Mouse (Mus musculus) heart, embryonic 13.5 days (tissue): ENCODE measurements around the gene Dixdc1. TPM values are rescaled to one million over a fixed set of nuclear protein-coding genes. Genes with fewer than 3 reads are reported as not detected.

Experiments used
- ATAC-seq: fragments of 200-750 bp; cut with Nextera tagmentation; 2 replicates; pipeline ENCODE4 v1.8.0; 2017; ENCODE audit warnings: moderate TSS enrichment; ENCODE audit not compliant: insufficient number of reproducible peaks, low FRiP score, low TSS enrichment; ENCODE audit errors: extremely low read depth
- H3K27ac ChIP-seq: fragments of 300-500 bp; sonication (generic); replicated peaks from 2 replicates; pipeline ENCODE4 v1.5.1; 2015; ENCODE audit warnings: moderate library complexity, mild to moderate bottlenecking, inconsistent platforms
- H3K27me3 ChIP-seq: fragments of 300-500 bp; sonication (generic); replicated peaks from 2 replicates; pipeline ENCODE4 v1.6.1; 2015; ENCODE audit warnings: mild to moderate bottlenecking, inconsistent platforms
- H3K36me3 ChIP-seq: fragments of 300-500 bp; sonication (generic); 2 replicates; pipeline ENCODE4 v1.6.1; 2015; ENCODE audit warnings: mild to moderate bottlenecking, inconsistent platforms
- H3K4me1 ChIP-seq: fragments of 300-500 bp; sonication (generic); 2 replicates; pipeline ENCODE4 v1.6.1; 2015; ENCODE audit warnings: inconsistent platforms
- H3K4me2 ChIP-seq: fragments of 300-500 bp; sonication (generic); 2 replicates; pipeline ENCODE4 v1.6.1; 2015; ENCODE audit warnings: inconsistent platforms, mild to moderate bottlenecking, moderate library complexity
- H3K4me3 ChIP-seq: fragments of 300-500 bp; sonication (generic); 2 replicates; pipeline ENCODE4 v1.5.1; 2015; ENCODE audit warnings: moderate library complexity, mild to moderate bottlenecking, inconsistent platforms
- H3K9ac ChIP-seq: fragments of 300-500 bp; sonication (generic); 2 replicates; pipeline ENCODE4 v1.6.1; 2015; ENCODE audit warnings: inconsistent platforms, mild to moderate bottlenecking, moderate library complexity
- H3K9me3 ChIP-seq: fragments of 300-500 bp; sonication (generic); 2 replicates; pipeline ENCODE4 v1.6.1; 2016; ENCODE audit warnings: inconsistent platforms
- WGBS: fragments of 180-500 bp; shearing (Covaris S2); methylation state at CpG from one replicate; pipeline ENCODE4 v1.1.7; 2015; ENCODE audit warnings: mixed read lengths; 5-methylcytosine and 5-hydroxymethylcytosine counted together
- polyA plus RNA-seq: library from polyadenylated mRNA; unstranded; fragments of >200 nt; fragmentation: Nextera tagmentation; extraction: Ambion mirVana; gene quantifications from 2 replicates; pipeline ENCODE4 v1.2.1, GENCODE M21; 2015

The Dixdc1 gene
- polyA plus RNA-seq, 1 experiment from 2014 or later: 8.1 TPM

- H3K4me3 ChIP-seq: no peak overlapping the region
- no peaks in the 10 kb centered on the region for H3K27me3 ChIP-seq
- 0 out of 2 replicates have a peak, but pooled peaks cover 3% of the 10 kb centered on the region for H3K4me1 ChIP-seq
- H3K4me2 ChIP-seq: no peak overlapping the region
- 58% methylated on average over 6 of the region's 6 CpGs for WGBS
- H3K36me3 ChIP-seq: peaks cover 9% of the 10 kb centered on the region
- ATAC-seq: no peak
- no peak overlapping the region for H3K27ac ChIP-seq
- H3K9me3 ChIP-seq: no peaks in the 10 kb centered on the region
- H3K9ac ChIP-seq: no peak overlapping the region
These were observed 22.4 kb upstream of the Dixdc1 start for GRCm38 (mm10) chr9:50761520-50762243.

- Histone ChIP-seq H3K27ac (no peak overlapping the region), H3K9me3 (no peaks in the 10 kb centered on the region), H3K4me1 (peaks cover 39% of the 10 kb centered on the region), H3K4me2 (no peak overlapping the region), H3K27me3 (no peaks in the 10 kb centered on the region), H3K36me3 (peaks cover 28% of the 10 kb centered on the region), H3K9ac (no peak overlapping the region), H3K4me3 (no peak overlapping the region)
- WGBS: 59% methylated on average over 5 of the region's 5 CpGs
- ATAC-seq: no peak
These were observed 17.4 kb upstream of the Dixdc1 start for GRCm38 (mm10) chr9:50756711-50757110.

- Histone ChIP-seq H3K9me3 (no peaks in the 10 kb centered on the region), H3K4me3 (peak overlapping the region; percentile 66), H3K27me3 (no peaks in the 10 kb centered on the region), H3K4me1 (peaks cover 58% of the 10 kb centered on the region), H3K9ac (peak overlapping the region; percentile 94), H3K4me2 (peak overlapping the region; percentile 80), H3K27ac (peak overlapping the region; percentile 100), H3K36me3 (peaks cover 29% of the 10 kb centered on the region)
- 7% methylated on average over 7 of the region's 7 CpGs for WGBS
- no peak for ATAC-seq
These were observed 14.6 kb upstream of the Dixdc1 start for GRCm38 (mm10) chr9:50753947-50754346.

GRCm38 (mm10) chr9:50752784-50753615 is 13.7 kb upstream of the Dixdc1 start:
- Histone ChIP-seq H3K4me2 (peak overlapping the region; percentile 80), H3K9ac (peak overlapping the region; percentile 94), H3K4me3 (peak overlapping the region; percentile 66), H3K27ac (peak overlapping the region; percentile 100), H3K36me3 (peaks cover 31% of the 10 kb centered on the region), H3K4me1 (peaks cover 66% of the 10 kb centered on the region), H3K27me3 (no peaks in the 10 kb centered on the region), H3K9me3 (no peaks in the 10 kb centered on the region)
- ATAC-seq: peak; percentile 81
- WGBS: 30% methylated on average over 17 of the region's 17 CpGs

- H3K36me3 ChIP-seq: peaks cover 30% of the 10 kb centered on the region
- peak within 1 kb of the TSS; percentile 100 for H3K27ac ChIP-seq
- H3K9me3 ChIP-seq: no peaks in the 10 kb centered on the region
- peak; percentile 71 for ATAC-seq
- peak within 1 kb of the TSS; percentile 66 for H3K4me3 ChIP-seq
- peak within 1 kb of the TSS; percentile 94 for H3K9ac ChIP-seq
- peaks cover 72% of the 10 kb centered on the region for H3K4me1 ChIP-seq
- WGBS: 28% methylated on average over 14 of the region's 14 CpGs
- H3K27me3 ChIP-seq: no peaks in the 10 kb centered on the region
- peak within 1 kb of the TSS; percentile 80 for H3K4me2 ChIP-seq
These were observed 12.8 kb upstream of the Dixdc1 start, which contains the start of gene Hspb2 for GRCm38 (mm10) chr9:50752054-50752602. Gene Hspb2, minus strand, starts transcription at chr9:50752354.

GRCm38 (mm10) chr9:50751323-50751722 is 12.0 kb upstream of the Dixdc1 start, which contains the start of gene Cryab:
Gene Cryab, plus strand, starts transcription at chr9:50751325.
- Histone ChIP-seq H3K9me3 (no peaks in the 10 kb centered on the region), H3K36me3 (peaks cover 22% of the 10 kb centered on the region), H3K4me2 (peak within 1 kb of the TSS; percentile 80), H3K4me1 (peaks cover 80% of the 10 kb centered on the region), H3K9ac (peak within 1 kb of the TSS; percentile 91), H3K4me3 (peak within 1 kb of the TSS; percentile 66), H3K27me3 (no peaks in the 10 kb centered on the region), H3K27ac (peak within 1 kb of the TSS; percentile 100)
- WGBS: 33% methylated on average over 22 of the region's 22 CpGs
- no peak for ATAC-seq

- H3K4me2 ChIP-seq: peak overlapping the region; percentile 80
- ATAC-seq: no peak
- H3K9me3 ChIP-seq: no peaks in the 10 kb centered on the region
- peak overlapping the region; percentile 91 for H3K9ac ChIP-seq
- H3K27ac ChIP-seq: peak overlapping the region; percentile 100
- no peaks in the 10 kb centered on the region for H3K27me3 ChIP-seq
- peaks cover 84% of the 10 kb centered on the region for H3K4me1 ChIP-seq
- 40% methylated on average over 6 of the region's 6 CpGs for WGBS
- peak overlapping the region; percentile 66 for H3K4me3 ChIP-seq
- peaks cover 16% of the 10 kb centered on the region for H3K36me3 ChIP-seq
These were observed 11.4 kb upstream of the Dixdc1 start for GRCm38 (mm10) chr9:50750706-50751105.

GRCm38 (mm10) chr9:50746214-50746677 is 6.9 kb upstream of the Dixdc1 start, which contains the start of gene 2310030G06Rik:
Gene 2310030G06Rik, minus strand, starts transcription at chr9:50746536.
- H3K9me3 ChIP-seq: no peaks in the 10 kb centered on the region
- no peaks in the 10 kb centered on the region for H3K27me3 ChIP-seq
- H3K36me3 ChIP-seq: 0 out of 2 replicates have a peak, but pooled peaks cover 3% of the 10 kb centered on the region
- WGBS: 2% methylated on average over 19 of the region's 19 CpGs
- peak within 1 kb of the TSS; percentile 85 for H3K27ac ChIP-seq
- peak within 1 kb of the TSS; percentile 62 for H3K4me3 ChIP-seq
- H3K9ac ChIP-seq: peak within 1 kb of the TSS; percentile 83
- H3K4me1 ChIP-seq: peaks cover 65% of the 10 kb centered on the region
- peak within 1 kb of the TSS; percentile 75 for H3K4me2 ChIP-seq
- ATAC-seq: no peak

GRCm38 (mm10) chr9:50745806-50746205 is 6.5 kb upstream of the Dixdc1 start:
- Histone ChIP-seq H3K4me3 (peak overlapping the region; percentile 62), H3K9ac (peak overlapping the region; percentile 83), H3K4me1 (peaks cover 61% of the 10 kb centered on the region), H3K27ac (peak overlapping the region; percentile 85), H3K36me3 (0 out of 2 replicates have a peak, but pooled peaks cover 3% of the 10 kb centered on the region), H3K27me3 (no peaks in the 10 kb centered on the region), H3K4me2 (peak overlapping the region; percentile 75), H3K9me3 (no peaks in the 10 kb centered on the region)
- ATAC-seq: no peak
- 12% methylated on average over 7 of the region's 7 CpGs for WGBS

- ATAC-seq: no peak
- Histone ChIP-seq H3K27me3 (no peaks in the 10 kb centered on the region), H3K27ac (0 out of 2 replicates have a peak overlapping the region, but pooled peaks have one; percentile 22), H3K4me2 (no peak overlapping the region), H3K9ac (no peak overlapping the region), H3K36me3 (0 out of 2 replicates have a peak, but pooled peaks cover 3% of the 10 kb centered on the region), H3K9me3 (no peaks in the 10 kb centered on the region), H3K4me1 (peaks cover 52% of the 10 kb centered on the region), H3K4me3 (no peak overlapping the region)
- 60% methylated on average over 2 of the region's 2 CpGs for WGBS
These were observed 3.4 kb upstream of the Dixdc1 start for GRCm38 (mm10) chr9:50742744-50743143.

GRCm38 (mm10) chr9:50742261-50742660 is 2.9 kb upstream of the Dixdc1 start:
- Histone ChIP-seq H3K9ac (no peak overlapping the region), H3K4me2 (no peak overlapping the region), H3K4me3 (no peak overlapping the region), H3K36me3 (0 out of 2 replicates have a peak, but pooled peaks cover 3% of the 10 kb centered on the region), H3K9me3 (no peaks in the 10 kb centered on the region), H3K27ac (peak overlapping the region; percentile 21; the same call in 1 of the 2 replicates), H3K4me1 (peaks cover 47% of the 10 kb centered on the region), H3K27me3 (no peaks in the 10 kb centered on the region)
- 75% methylated on average over 3 of the region's 3 CpGs for WGBS
- ATAC-seq: no peak
